ENCODE assay signal across 20 mouse cellular contexts in the genomic region with DNA sequence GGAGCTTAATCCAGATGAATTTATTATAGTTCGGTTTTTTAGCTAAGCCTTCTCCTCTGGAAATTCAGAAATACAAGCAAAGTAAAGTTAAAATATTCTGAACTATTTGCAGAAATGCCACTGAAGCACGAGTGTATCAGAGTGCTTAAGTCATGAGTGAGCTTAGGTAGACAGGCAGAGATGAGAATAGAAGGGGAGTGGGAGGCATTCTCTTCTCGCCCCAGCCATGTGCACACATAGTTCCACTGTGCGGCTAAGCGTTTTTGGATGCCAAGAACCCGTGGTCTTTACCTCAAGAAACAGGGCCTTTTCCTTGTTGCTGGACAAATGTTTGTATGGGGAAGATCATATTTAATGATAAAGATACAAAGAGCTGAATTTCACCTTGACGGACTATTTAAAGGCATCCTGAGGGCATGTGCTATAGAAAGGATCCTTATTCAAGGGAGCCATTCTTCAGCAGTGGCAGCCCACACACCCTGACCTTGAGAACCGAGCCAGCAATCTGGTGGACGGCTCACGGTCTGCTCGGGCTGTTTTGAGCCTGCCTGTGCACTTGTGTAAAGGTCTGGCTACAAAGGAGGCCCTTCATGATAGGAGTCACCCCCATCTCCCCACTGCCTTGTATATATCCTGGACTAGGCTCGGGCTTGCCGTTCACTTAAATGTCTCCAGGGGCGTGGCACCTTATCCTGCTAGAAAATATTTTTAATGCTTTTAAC. TPM values are rescaled to one million over a fixed set of nuclear protein-coding genes. Genes with fewer than 3 reads are reported as not detected.
DNase-seq lines count a peak whose midpoint lies in the region; ATAC-seq lines count a peak whose summit lies in the region.
"Had no signal": no experiment of that assay in that cellular context is flagged by ENCODE, and none has a peak within 500 bp of the region (broad histone marks: within the 10 kb centered on the region; RNA-seq: fewer than 3 reads in every experiment).

No protein-coding gene starts in this region.

- H3K4me3 ChIP-seq in heart, embryonic 10.5 days = no peak overlapping the region
- H3K4me3 ChIP-seq in midbrain, embryonic 14.5 days (replicated peaks; ENCODE audit: low read depth, low read length) = no peak overlapping the region
- H3K4me3 ChIP-seq: embryonic facial prominence, embryonic 12.5 days; forebrain, embryonic 10.5 days; kidney, embryonic 15.5 days; layer of hippocampus, adult 2 months; liver, embryonic 12.5 days; lung, embryonic 15.5 days; megakaryocyte, embryonic 14.5 days; neural tube, embryonic 13.5 days had no signal

- peak overlapping the region; percentile 57; the same call in 1 of the 2 replicates for H3K27ac ChIP-seq in heart, embryonic 10.5 days
- no peak overlapping the region for H3K27ac ChIP-seq in midbrain, embryonic 14.5 days (replicated peaks; ENCODE audit: low read depth, low read length)
- H3K27ac ChIP-seq: embryonic facial prominence, embryonic 12.5 days; forebrain, embryonic 10.5 days; kidney, embryonic 15.5 days; layer of hippocampus, adult 2 months; liver, embryonic 12.5 days; lung, embryonic 15.5 days; neural tube, embryonic 13.5 days had no signal

- peaks cover 6% of the 10 kb centered on the region for H3K36me3 ChIP-seq in heart, embryonic 10.5 days
- no peaks in the 10 kb centered on the region for H3K36me3 ChIP-seq in midbrain, embryonic 14.5 days (ENCODE audit: control insufficient read depth, insufficient read depth, low read length)
- H3K36me3 ChIP-seq: kidney, embryonic 15.5 days; liver, embryonic 12.5 days; lung, embryonic 15.5 days; neural tube, embryonic 13.5 days had no signal

- H3K4me1 ChIP-seq in heart, embryonic 10.5 days = peaks cover 8% of the 10 kb centered on the region
- no peaks in the 10 kb centered on the region for H3K4me1 ChIP-seq in midbrain, embryonic 14.5 days (ENCODE audit: control insufficient read depth, insufficient read depth, low read length)
- H3K4me1 ChIP-seq: embryonic facial prominence, embryonic 12.5 days; liver, embryonic 12.5 days; lung, embryonic 15.5 days; megakaryocyte, embryonic 14.5 days; neural tube, embryonic 13.5 days had no signal

- ATAC-seq in midbrain, embryonic 14.5 days (ENCODE audit: low FRiP score, low TSS enrichment) = no peak
- no peak for ATAC-seq in megakaryocyte progenitor cell, adult 5-6 weeks (replicated peaks; ENCODE audit: poor library complexity)
- ATAC-seq: liver, embryonic 12.5 days had no signal

- H3K9me3 ChIP-seq in heart, embryonic 10.5 days = no peaks in the 10 kb centered on the region
- H3K9me3 ChIP-seq in midbrain, embryonic 14.5 days (ENCODE audit: control insufficient read depth, low read length) = no peaks in the 10 kb centered on the region
- H3K9me3 ChIP-seq: embryonic facial prominence, embryonic 12.5 days; forebrain, embryonic 10.5 days; kidney, embryonic 15.5 days; liver, embryonic 12.5 days; lung, embryonic 15.5 days; megakaryocyte, embryonic 14.5 days; neural tube, embryonic 13.5 days had no signal

- no peak overlapping the region for H3K9ac ChIP-seq in midbrain, embryonic 14.5 days (replicated peaks; ENCODE audit: low read length)
- H3K9ac ChIP-seq: embryonic facial prominence, embryonic 12.5 days; kidney, embryonic 15.5 days; liver, embryonic 12.5 days; lung, embryonic 15.5 days; neural tube, embryonic 13.5 days had no signal

- H3K27me3 ChIP-seq in heart, embryonic 10.5 days (ENCODE audit: insufficient read depth, poor library complexity, severe bottlenecking) = no peaks in the 10 kb centered on the region
- H3K27me3 ChIP-seq in midbrain, embryonic 14.5 days (ENCODE audit: control insufficient read depth, insufficient read depth, low read length) = no peaks in the 10 kb centered on the region
- H3K27me3 ChIP-seq: embryonic facial prominence, embryonic 12.5 days; kidney, embryonic 15.5 days; liver, embryonic 12.5 days; lung, embryonic 15.5 days; megakaryocyte, embryonic 14.5 days; neural tube, embryonic 13.5 days had no signal

- no peak overlapping the region for H3K4me2 ChIP-seq in midbrain, embryonic 14.5 days (ENCODE audit: low read length)
- H3K4me2 ChIP-seq: embryonic facial prominence, embryonic 12.5 days; kidney, embryonic 15.5 days; liver, embryonic 12.5 days; lung, embryonic 15.5 days; neural tube, embryonic 13.5 days had no signal

- 73% methylated on average over 14 of the region's 14 CpGs for WGBS in heart, embryonic 10.5 days
- 81% methylated on average over 14 of the region's 14 CpGs for WGBS in midbrain, embryonic 14.5 days

- intact Hi-C loops in heart, postnatal 10 days (cut with DNase I) = no loop called here
- intact Hi-C loops in left cerebral cortex, postnatal 36 days (cut with DNase I) = no loop called here
- intact Hi-C loops in left cerebral cortex, postnatal 4 days (cut with DNase I) = no loop called here

- no peak for DNase-seq in heart, embryonic 10.5 days (ENCODE audit: low spot score)
- no peak for DNase-seq in heart, postnatal 10 days
- DNase-seq in left cerebral cortex, postnatal 36 days (ENCODE audit: low spot score in 2 of 2) = peak; percentile 17 to 43
- DNase-seq in left cerebral cortex, postnatal 4 days = no peak
- DNase-seq in adrenal gland, postnatal 14 days = peak; percentile 51
- DNase-seq in telencephalon, adult 2 months (ENCODE audit: low read depth, low spot score) = peak; percentile 69
- DNase-seq in midbrain, embryonic 14.5 days = no peak
- DNase-seq: B cell, adult 2 months; cerebellum, adult 11 months; cerebellum, postnatal 25 days; spleen, adult 18-20 months had no signal

RNA-seq across cellular contexts. Expression of gene Ppp1r9a, which starts 23.4 kb away (rescaled TPM):
- polyA plus RNA-seq in heart, embryonic 10.5 days (2016; fragmentation: Nextera tagmentation; extraction: Ambion mirVana) = 19.3 and 21.4 TPM in 2 replicates
- total RNA-seq in heart, postnatal 10 days (2021) = 10 to 100 TPM; 21.8 to 24.8 TPM
- total RNA-seq in left cerebral cortex, postnatal 36 days (2021) = 100 to 1,000 TPM; 199 TPM
- total RNA-seq in left cerebral cortex, postnatal 4 days (2021) = 100 to 1,000 TPM; 107 to 110 TPM
- total RNA-seq in adrenal gland, postnatal 14 days (2021) = 36.3 and 39.6 TPM in 2 replicates
- polyA plus RNA-seq in midbrain, embryonic 14.5 days (2014; fragmentation: Nextera tagmentation; extraction: Ambion mirVana) = 31.8 and 49.3 TPM in 2 replicates
- total RNA-seq in megakaryocyte progenitor cell, adult 5-6 weeks (2015) = 2.5 and 4.7 TPM in 2 replicates
- 2.9 and 4.4 TPM in 2 replicates for total RNA-seq in megakaryocyte progenitor cell, adult 5-6 weeks (2017)

Comparison
In these comparisons a context has a peak if more than half of its experiments do, and no peak if none do; other contexts are left out.
1. DNase-seq: peak in left cerebral cortex, postnatal 36 days (2 of 2), adrenal gland, postnatal 14 days (single experiment) and telencephalon, adult 2 months (single experiment); none in heart, embryonic 10.5 days (single experiment), heart, postnatal 10 days (0 of 2), left cerebral cortex, postnatal 4 days (single experiment) and midbrain, embryonic 14.5 days (single experiment).